Mouse (Mus musculus): ENCODE data around the gene Lrrtm4.

GRCm38 (mm10) chr6:80301871-80302270 is 283.2 kb downstream of the Lrrtm4 start:
- TF ChIP-seq POLR2A (IDR thresholded peaks at IDR 0.05; ENCODE audit: borderline replicate concordance, low read depth, low read length) = no peak
- TF ChIP-seq CTCF (IDR thresholded peaks at IDR 0.05; ENCODE audit: low read depth, low read length) = no peak

Measured in bone marrow macrophage, adult 2 months (primary cell).